Mouse (Mus musculus) embryonic stem cell, embryonic (primary cell): ENCODE measurements around the gene Cox14.

Experiments
- CTCF ChIA-PET, 4 experiments: fragments of 300-600 bp in 2 of 4; fragments of 350-600 bp in 2 of 4; sonication (Branson Sonifier 250); formaldehyde crosslinking; loops; one replicate each; lab custom pipeline; 2022; ENCODE audit warnings: inconsistent platforms in 2 of 4; lab: Charles Lee
- POLR2A ChIA-PET, 4 experiments: fragments of 300-600 bp in 2 of 4; fragments of 350-600 bp in 2 of 4; sonication (Branson Sonifier 250); formaldehyde crosslinking; loops; one replicate each; lab custom pipeline; 2022; ENCODE audit warnings: antibody characterized with exemption in 4 of 4, inconsistent platforms in 1 of 4; lab: Charles Lee

Cox14 gene

GRCm38 (mm10) chr15:99701999-99702900 lies 23.2 kb upstream of the Cox14 start, which contains the start of gene Smarcd1:
Gene Smarcd1, plus strand, starts transcription at chr15:99702129.
- ChIA-PET CTCF (interaction anchor here in 3 of 4 experiments (1.0 to 4.0 kb wide), 8 partner anchors 9 to 24 kb away, joined by 3 to 42 read pairs (median 4); partner anchors contain the start of gene Cox14 (in 2 of the 3)), POLR2A (interaction anchor here in 2 of 4 experiments (0.7 to 10.1 kb wide), 5 partner anchors 13 to 24 kb away, joined by 3 to 118 read pairs (median 82); partner anchors contain the start of genes Cox14 (in 2 of the 2) and Gpd1 (in 1 of the 2))

GRCm38 (mm10) chr15:99703104-99703503 lies 22.3 kb upstream of the Cox14 start:
- ChIA-PET POLR2A (interaction anchor here in 3 of 4 experiments (0.7 to 10.1 kb wide), 8 partner anchors 10 to 172 kb away, joined by 3 to 118 read pairs (median 14); partner anchors contain the start of genes Cox14 (in 2 of the 3), Gpd1 (in 1 of the 3) and Lima1 (in 1 of the 3)), CTCF (interaction anchor here in 3 of 4 experiments (1.1 to 4.0 kb wide), 8 partner anchors 12 to 107 kb away, joined by 4 to 92 read pairs (median 24); partner anchors contain the start of genes Cox14 (in 2 of the 3) and Gpd1 (in 1 of the 3))

- ChIA-PET CTCF (interaction anchor here in 3 of 4 experiments (0.5 to 4.1 kb wide), 16 partner anchors 11 to 590 kb away, joined by 3 to 92 read pairs (median 15); partner anchors contain the start of genes Cox14 (in 3 of the 3) and Gpd1 (in 1 of the 3)), POLR2A (interaction anchor here (0.6 to 10.1 kb wide), 29 partner anchors 10 to 1077 kb away, joined by 3 to 118 read pairs (median 4); partner anchors contain the start of genes Cox14 (in 2 of the 4), Gpd1 (in 2 of the 4), Aqp6 (in 1 of the 4) and Lima1 (in 1 of the 4))
These were observed 21.8 kb upstream of the Cox14 start for GRCm38 (mm10) chr15:99703676-99704040.

- CTCF ChIA-PET = interaction anchor here (0.5 to 4.1 kb wide), 31 partner anchors 11 to 1072 kb away, joined by 3 to 92 read pairs (median 4); partner anchors contain the start of genes Cox14 (in 3 of the 4), Asic1 (in 1 of the 4) and Gpd1 (in 1 of the 4)
- POLR2A ChIA-PET = interaction anchor here (0.6 to 10.1 kb wide), 44 partner anchors 11 to 1611 kb away, joined by 3 to 118 read pairs (median 4); partner anchors contain the start of genes Cox14 (in 3 of the 4), Gpd1 (in 2 of the 4), Racgap1 (in 2 of the 4) and Aqp6 (in 1 of the 4)
These were observed 21.3 kb upstream of the Cox14 start for GRCm38 (mm10) chr15:99704041-99704681.

- ChIA-PET CTCF (interaction anchor here (0.5 to 4.1 kb wide), 35 partner anchors 8 to 1073 kb away, joined by 3 to 92 read pairs (median 4); partner anchors contain the start of genes Cox14 (in 3 of the 4), Asic1 (in 1 of the 4) and Gpd1 (in 1 of the 4)), POLR2A (interaction anchor here (0.6 to 10.1 kb wide), 44 partner anchors 7 to 1610 kb away, joined by 3 to 118 read pairs (median 5); partner anchors contain the start of genes Cox14 (in 3 of the 4), Gpd1 (in 2 of the 4), Racgap1 (in 2 of the 4) and Aqp6 (in 1 of the 4))
These were observed 20.5 kb upstream of the Cox14 start for GRCm38 (mm10) chr15:99704881-99705280.

GRCm38 (mm10) chr15:99705440-99706048 lies 19.9 kb upstream of the Cox14 start, which contains the start of gene Gm17349:
Gene Gm17349, minus strand, starts transcription at chr15:99705490.
- ChIA-PET POLR2A (interaction anchor here (0.5 to 10.1 kb wide), 45 partner anchors 8 to 675 kb away, joined by 3 to 118 read pairs (median 4); partner anchors contain the start of genes Cox14 (in 3 of the 4), Gpd1 (in 2 of the 4), Aqp6 (in 1 of the 4) and Asic1 (in 1 of the 4)), CTCF (interaction anchor here (0.5 to 4.1 kb wide), 46 partner anchors 8 to 1545 kb away, joined by 3 to 92 read pairs (median 6); partner anchors contain the start of genes Cox14 (in 4 of the 4), Gpd1 (in 2 of the 4), Asic1 (in 1 of the 4) and Dip2b (in 1 of the 4))

GRCm38 (mm10) chr15:99708176-99708575 lies 17.2 kb upstream of the Cox14 start:
- CTCF ChIA-PET = interaction anchor here (0.6 to 1.8 kb wide), 7 partner anchors 16 to 264 kb away, joined by 3 to 6 read pairs (median 4); no protein-coding TSS in a partner anchor
- POLR2A ChIA-PET = interaction anchor here in 3 of 4 experiments (0.6 to 10.1 kb wide), 9 partner anchors 7 to 281 kb away, joined by 3 to 90 read pairs (median 4); partner anchors contain the start of genes Cox14 (in 2 of the 3), Gpd1 (in 1 of the 3) and Racgap1 (in 1 of the 3)

- POLR2A ChIA-PET = interaction anchor here in 3 of 4 experiments (0.5 to 10.6 kb wide), 14 partner anchors 6 to 262 kb away, joined by 3 to 95 read pairs (median 4); partner anchors contain the start of genes Cox14 (in 3 of the 3), Racgap1 (in 2 of the 3), Asic1 (in 1 of the 3) and Gm17349 (in 1 of the 3)
- CTCF ChIA-PET = interaction anchor here in 3 of 4 experiments (0.7 to 8.0 kb wide), 5 partner anchors 14 to 113 kb away, joined by 3 to 131 read pairs (median 15); partner anchors contain the start of gene Cox14 (in 3 of the 3)
These were observed 14.9 kb upstream of the Cox14 start for GRCm38 (mm10) chr15:99710221-99711190.

- ChIA-PET CTCF (interaction anchor here (0.5 to 8.0 kb wide), 9 partner anchors 9 to 114 kb away, joined by 3 to 131 read pairs (median 4); partner anchors contain the start of genes Cox14 (in 3 of the 4) and Smarcd1 (in 1 of the 4)), POLR2A (interaction anchor here in 3 of 4 experiments (0.5 to 10.6 kb wide), 17 partner anchors 7 to 226 kb away, joined by 3 to 95 read pairs (median 4); partner anchors contain the start of genes Cox14 (in 3 of the 3), Racgap1 (in 2 of the 3), Asic1 (in 1 of the 3) and Gm17349 (in 1 of the 3))
These were observed 13.9 kb upstream of the Cox14 start for GRCm38 (mm10) chr15:99711491-99711890.

- ChIA-PET CTCF (interaction anchor here in 3 of 4 experiments (0.6 to 8.0 kb wide), 11 partner anchors 8 to 1386 kb away, joined by 3 to 131 read pairs (median 6); partner anchors contain the start of genes Cox14 (in 3 of the 3) and Gm17349 (in 1 of the 3)), POLR2A (interaction anchor here (0.5 to 10.6 kb wide), 13 partner anchors 9 to 180 kb away, joined by 3 to 95 read pairs (median 5); partner anchors contain the start of genes Cox14 (in 3 of the 4), Asic1 (in 1 of the 4), Gm17349 (in 1 of the 4) and Smarcd1 (in 1 of the 4))
These were observed 12.5 kb upstream of the Cox14 start for GRCm38 (mm10) chr15:99712666-99713559.

GRCm38 (mm10) chr15:99713569-99713968 lies 11.8 kb upstream of the Cox14 start:
- CTCF ChIA-PET = interaction anchor here in 3 of 4 experiments (0.5 to 8.0 kb wide), 9 partner anchors 9 to 117 kb away, joined by 3 to 131 read pairs (median 12); partner anchors contain the start of genes Cox14 (in 3 of the 3) and Gm17349 (in 1 of the 3)
- POLR2A ChIA-PET = interaction anchor here in 2 of 4 experiments (1.2 to 10.6 kb wide), 4 partner anchors 9 to 58 kb away, joined by 6 to 95 read pairs (median 84); partner anchors contain the start of genes Cox14 (in 2 of the 2), Gm17349 (in 1 of the 2) and Smarcd1 (in 1 of the 2)

- ChIA-PET POLR2A (interaction anchor here (0.5 to 10.6 kb wide), 15 partner anchors 8 to 705 kb away, joined by 3 to 95 read pairs (median 3); partner anchors contain the start of genes Gm17349 (in 4 of the 4), Cox14 (in 3 of the 4) and Smarcd1 (in 1 of the 4)), CTCF (interaction anchor here (0.5 to 8.0 kb wide), 39 partner anchors 9 to 661 kb away, joined by 3 to 131 read pairs (median 4); partner anchors contain the start of genes Cox14 (in 4 of the 4) and Gm17349 (in 2 of the 4))
These were observed 11.2 kb upstream of the Cox14 start for GRCm38 (mm10) chr15:99714206-99714605.

- POLR2A ChIA-PET = interaction anchor here (0.5 to 10.6 kb wide), 16 partner anchors 8 to 705 kb away, joined by 3 to 95 read pairs (median 3); partner anchors contain the start of genes Gm17349 (in 4 of the 4), Cox14 (in 3 of the 4) and Smarcd1 (in 1 of the 4)
- CTCF ChIA-PET = interaction anchor here (0.5 to 8.0 kb wide), 43 partner anchors 9 to 968 kb away, joined by 3 to 131 read pairs (median 4); partner anchors contain the start of genes Cox14 (in 4 of the 4) and Gm17349 (in 2 of the 4)
These were observed 10.6 kb upstream of the Cox14 start for GRCm38 (mm10) chr15:99714858-99715257.
